Mouse (Mus musculus) liver, embryonic 11.5 days (tissue): ENCODE measurements around the gene Recql5. TPM values are rescaled to one million over a fixed set of nuclear protein-coding genes. Genes with fewer than 3 reads are reported as not detected.

Experiments used
- ATAC-seq: fragments of 200-750 bp; cut with Nextera tagmentation; replicated peaks from 2 replicates; pipeline ENCODE4 v1.8.0; 2017; ENCODE audit warnings: moderate number of reproducible peaks, mild to moderate bottlenecking, moderate TSS enrichment, moderate library complexity; ENCODE audit not compliant: low FRiP score
- DNase-seq: peaks from one replicate; pipeline ENCODE4 v3.0.0-alpha.2; 2017; ENCODE audit warnings: low spot score
- H3K27ac ChIP-seq: fragments of 300-500 bp; sonication (generic); 2 replicates; pipeline ENCODE4 v1.5.1; 2014; ENCODE audit warnings: mild to moderate bottlenecking, low read depth, low read length, control low read depth
- H3K27me3 ChIP-seq: fragments of 300-500 bp; sonication (generic); replicated peaks from 2 replicates; pipeline ENCODE4 v1.6.1; 2014; ENCODE audit warnings: low read length, mixed read lengths; ENCODE audit not compliant: control insufficient read depth, insufficient read depth
- H3K36me3 ChIP-seq: fragments of 300-500 bp; sonication (generic); 2 replicates; pipeline ENCODE4 v1.6.1; 2014; ENCODE audit warnings: mild to moderate bottlenecking, low read length, moderate library complexity, mixed read lengths; ENCODE audit not compliant: control insufficient read depth, insufficient read depth
- H3K4me1 ChIP-seq: fragments of 300-500 bp; sonication (generic); replicated peaks from 2 replicates; pipeline ENCODE4 v1.6.1; 2014; ENCODE audit warnings: low read length, mixed read lengths; ENCODE audit not compliant: control insufficient read depth, insufficient read depth
- H3K4me2 ChIP-seq: fragments of 300-500 bp; sonication (generic); 2 replicates; pipeline ENCODE4 v1.6.1; 2014; ENCODE audit warnings: mild to moderate bottlenecking, control low read depth, moderate library complexity
- H3K4me3 ChIP-seq: fragments of 300-500 bp; sonication (generic); 2 replicates; pipeline ENCODE4 v1.5.1; 2014; ENCODE audit warnings: low read depth, low read length, control low read depth
- H3K9ac ChIP-seq: fragments of 300-500 bp; sonication (generic); 2 replicates; pipeline ENCODE4 v1.6.1; 2014; ENCODE audit warnings: low read depth, low read length, control low read depth
- H3K9me3 ChIP-seq: fragments of 300-500 bp; sonication (generic); 2 replicates; pipeline ENCODE4 v1.6.1; 2016; ENCODE audit warnings: low read length, inconsistent platforms, mixed read lengths; ENCODE audit not compliant: control insufficient read depth
- WGBS: fragments of 180-500 bp; shearing (Covaris S2); extraction: QIAGEN DNeasy Blood & Tissue Kit; methylation state at CpG from one replicate; pipeline ENCODE4 v1.1.7; 2014; 5-methylcytosine and 5-hydroxymethylcytosine counted together
- polyA plus RNA-seq: library from polyadenylated mRNA; unstranded; fragments of >200 nt; fragmentation: Nextera tagmentation; extraction: Ambion mirVana; gene quantifications from 2 replicates; pipeline ENCODE4 v1.2.1, GENCODE M21; 2014

Gene Recql5
- polyA plus RNA-seq, 1 experiment from 2014 or later: 22.9 TPM

- 94% methylated on average over 1 of the region's 1 CpGs for WGBS
- H3K9me3 ChIP-seq: no peaks in the 10 kb centered on the region
- H3K27me3 ChIP-seq: no peaks in the 10 kb centered on the region
- no peak for ATAC-seq
- no peak overlapping the region for H3K4me3 ChIP-seq
- H3K4me1 ChIP-seq: 0 out of 2 replicates have a peak, but pooled peaks cover under 1% of the 10 kb centered on the region
- no peak for DNase-seq
- H3K9ac ChIP-seq: no peak overlapping the region
- H3K4me2 ChIP-seq: no peak overlapping the region
- peaks cover 9% of the 10 kb centered on the region for H3K36me3 ChIP-seq
- no peak overlapping the region for H3K27ac ChIP-seq
Observed at GRCm38 (mm10) chr11:115921986-115922385, 11.3 kb downstream of the Recql5 start.

- DNase-seq (no peak), ATAC-seq (peak; percentile 68)
- H3K27me3 ChIP-seq: no peaks in the 10 kb centered on the region
- no peaks in the 10 kb centered on the region for H3K9me3 ChIP-seq
- H3K4me3 ChIP-seq: no peak overlapping the region
- no peak overlapping the region for H3K27ac ChIP-seq
- H3K9ac ChIP-seq: no peak overlapping the region
- H3K4me1 ChIP-seq: 0 out of 2 replicates have a peak, but pooled peaks cover 2% of the 10 kb centered on the region
- H3K4me2 ChIP-seq: no peak overlapping the region
- H3K36me3 ChIP-seq: peaks cover 21% of the 10 kb centered on the region
- WGBS: 44% methylated on average over 6 of the region's 6 CpGs
Observed at GRCm38 (mm10) chr11:115920110-115920818, 13.0 kb downstream of the Recql5 start.

- Histone ChIP-seq H3K27ac (no peak overlapping the region), H3K36me3 (peaks cover 21% of the 10 kb centered on the region), H3K4me3 (no peak overlapping the region), H3K27me3 (no peaks in the 10 kb centered on the region), H3K4me1 (0 out of 2 replicates have a peak, but pooled peaks cover 2% of the 10 kb centered on the region), H3K4me2 (no peak overlapping the region), H3K9ac (no peak overlapping the region), H3K9me3 (no peaks in the 10 kb centered on the region)
- no peak for DNase-seq
- no peak for ATAC-seq
- 90% methylated on average over 5 of the region's 5 CpGs for WGBS
Observed at GRCm38 (mm10) chr11:115919073-115919472, 14.2 kb downstream of the Recql5 start.

GRCm38 (mm10) chr11:115918637-115919036 lies 14.6 kb downstream of the Recql5 start:
- no peak overlapping the region for H3K27ac ChIP-seq
- ATAC-seq: no peak

GRCm38 (mm10) chr11:115916579-115916978 lies 16.7 kb downstream of the Recql5 start:
- Histone ChIP-seq H3K4me3 (no peak overlapping the region), H3K4me2 (no peak overlapping the region), H3K9ac (no peak overlapping the region; the same call in 1 of the 2 replicates), H3K27me3 (no peaks in the 10 kb centered on the region), H3K27ac (no peak overlapping the region), H3K36me3 (peaks cover 14% of the 10 kb centered on the region), H3K4me1 (peaks cover 11% of the 10 kb centered on the region), H3K9me3 (no peaks in the 10 kb centered on the region)
- ATAC-seq: no peak
- DNase-seq: no peak
- 92% methylated on average over 4 of the region's 4 CpGs for WGBS

More at GRCm38 (mm10) chr11:115918637-115919036, 14.6 kb downstream of the Recql5 start:
- Histone ChIP-seq H3K27me3 (no peaks in the 10 kb centered on the region), H3K36me3 (peaks cover 21% of the 10 kb centered on the region), H3K4me3 (no peak overlapping the region), H3K4me2 (no peak overlapping the region), H3K4me1 (0 out of 2 replicates have a peak, but pooled peaks cover 2% of the 10 kb centered on the region), H3K9me3 (no peaks in the 10 kb centered on the region), H3K9ac (no peak overlapping the region)
- DNase-seq: no peak
- WGBS: 86% methylated on average over 5 of the region's 5 CpGs

GRCm38 (mm10) chr11:115911632-115912376 lies 21.5 kb downstream of the Recql5 start, which contains the start of gene Smim6:
Gene Smim6 (plus strand): TSS chr11:115912017.
- H3K27me3 ChIP-seq: no peaks in the 10 kb centered on the region
- H3K4me2 ChIP-seq: peak within 1 kb of the TSS; percentile 44
- H3K27ac ChIP-seq: peak within 1 kb of the TSS; percentile 96
- ATAC-seq: peak; percentile 73
- 41% methylated on average over 11 of the region's 11 CpGs for WGBS
- H3K4me3 ChIP-seq: no peak within 1 kb of the TSS
- peaks cover 22% of the 10 kb centered on the region for H3K4me1 ChIP-seq
- H3K36me3 ChIP-seq: peaks cover 13% of the 10 kb centered on the region
- no peak for DNase-seq
- no peaks in the 10 kb centered on the region for H3K9me3 ChIP-seq
- peak within 1 kb of the TSS; percentile 23 for H3K9ac ChIP-seq

- Histone ChIP-seq H3K36me3 (peaks cover 13% of the 10 kb centered on the region), H3K27me3 (no peaks in the 10 kb centered on the region), H3K4me2 (peak overlapping the region; percentile 44), H3K4me1 (peaks cover 22% of the 10 kb centered on the region), H3K4me3 (no peak overlapping the region), H3K27ac (peak overlapping the region; percentile 96), H3K9me3 (no peaks in the 10 kb centered on the region), H3K9ac (peak overlapping the region; percentile 23)
- peak; percentile 88 for ATAC-seq
- no peak for DNase-seq
- 59% methylated on average over 5 of the region's 5 CpGs for WGBS
Observed at GRCm38 (mm10) chr11:115911134-115911561, 22.1 kb downstream of the Recql5 start.

GRCm38 (mm10) chr11:115906521-115906920 lies 26.8 kb downstream of the Recql5 start:
- H3K4me1 ChIP-seq: peaks cover 57% of the 10 kb centered on the region
- DNase-seq (no peak), ATAC-seq (no peak)
- H3K27me3 ChIP-seq: no peaks in the 10 kb centered on the region
- peak overlapping the region; percentile 4; the same call in 1 of the 2 replicates for H3K27ac ChIP-seq
- peak overlapping the region; percentile 8; the same call in 1 of the 2 replicates for H3K9ac ChIP-seq
- H3K4me2 ChIP-seq: no peak overlapping the region
- H3K36me3 ChIP-seq: peaks cover 5% of the 10 kb centered on the region
- WGBS: 89% methylated on average over 5 of the region's 5 CpGs
- no peak overlapping the region for H3K4me3 ChIP-seq
- H3K9me3 ChIP-seq: no peaks in the 10 kb centered on the region
